Mouse (Mus musculus): ENCODE data around the gene Med4. TPM values are rescaled to one million over a fixed set of nuclear protein-coding genes. Genes with fewer than 3 reads are reported as not detected.

Med4 gene
- polyA plus RNA-seq, 1 experiment from 2014 or later, result 81.9 TPM

GRCm38 (mm10) chr14:73548051-73548450, 38.2 kb downstream of the Med4 start, which contains the start of gene Nudt15:
Gene Nudt15, minus strand, starts transcription at chr14:73548242.
- no peaks in the 10 kb centered on the region for H3K9me3 ChIP-seq
- ATAC-seq (ENCODE audit: low read depth), result no peak
- 87% methylated on average over 3 of the region's 3 CpGs for WGBS
- H3K27ac ChIP-seq (replicated peaks), result no peak within 1 kb of the TSS
- H3K36me3 ChIP-seq, result no peaks in the 10 kb centered on the region
- H3K9ac ChIP-seq, result no peak within 1 kb of the TSS
- no peaks in the 10 kb centered on the region for H3K27me3 ChIP-seq
- H3K4me1 ChIP-seq (replicated peaks), result peaks cover 5% of the 10 kb centered on the region; the same call in 1 of the 2 replicates
- no peak within 1 kb of the TSS for H3K4me2 ChIP-seq
- no peak within 1 kb of the TSS for H3K4me3 ChIP-seq

GRCm38 (mm10) chr14:73550291-73550690, 40.5 kb downstream of the Med4 start:
- no peak for ATAC-seq (ENCODE audit: low read depth)
- Histone ChIP-seq H3K4me2 (no peak overlapping the region), H3K27ac (replicated peaks) (no peak overlapping the region), H3K36me3 (0 out of 2 replicates have a peak, but pooled peaks cover 4% of the 10 kb centered on the region), H3K9ac (no peak overlapping the region), H3K9me3 (no peaks in the 10 kb centered on the region), H3K27me3 (no peaks in the 10 kb centered on the region), H3K4me3 (no peak overlapping the region), H3K4me1 (replicated peaks) (peaks cover 20% of the 10 kb centered on the region)
- 55% methylated on average over 3 of the region's 3 CpGs for WGBS

DNA sequence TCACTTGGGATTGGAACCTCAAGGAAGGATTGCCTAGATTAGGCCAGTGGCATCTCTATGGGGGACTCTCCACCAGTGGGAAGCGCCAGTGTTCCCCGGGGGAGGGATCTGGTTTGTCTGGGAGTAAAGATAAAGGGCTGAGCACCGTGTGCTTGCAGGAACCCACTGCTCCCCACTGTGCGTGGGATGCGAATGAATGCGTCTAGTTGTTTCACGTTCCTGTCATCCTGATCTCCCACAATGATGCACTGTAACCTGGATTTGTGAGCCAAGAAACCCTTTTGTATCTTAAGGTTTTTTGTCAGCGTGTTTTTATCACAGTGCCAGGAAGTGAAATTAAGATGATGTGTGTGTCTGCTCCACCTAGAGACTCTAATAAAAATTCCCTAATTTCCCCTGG, 40.9 kb downstream of the Med4 start:
- peaks cover 20% of the 10 kb centered on the region for H3K4me1 ChIP-seq (replicated peaks)
- no peak for ATAC-seq (ENCODE audit: low read depth)
- H3K9me3 ChIP-seq, result no peaks in the 10 kb centered on the region
- no peaks in the 10 kb centered on the region for H3K27me3 ChIP-seq
- H3K9ac ChIP-seq, result no peak overlapping the region
- peaks cover 8% of the 10 kb centered on the region; the same call in 1 of the 2 replicates for H3K36me3 ChIP-seq
- no peak overlapping the region for H3K4me2 ChIP-seq
- H3K27ac ChIP-seq (replicated peaks), result no peak overlapping the region
- no peak overlapping the region for H3K4me3 ChIP-seq
- WGBS, result 36% methylated on average over 8 of the region's 8 CpGs

GRCm38 (mm10) chr14:73551164-73551563, 41.3 kb downstream of the Med4 start:
- H3K9me3 ChIP-seq, result no peaks in the 10 kb centered on the region
- H3K9ac ChIP-seq, result no peak overlapping the region
- peaks cover 20% of the 10 kb centered on the region for H3K4me1 ChIP-seq (replicated peaks)
- peaks cover 12% of the 10 kb centered on the region for H3K36me3 ChIP-seq
- ATAC-seq (ENCODE audit: low read depth), result no peak
- H3K27ac ChIP-seq (replicated peaks), result no peak overlapping the region
- no peaks in the 10 kb centered on the region for H3K27me3 ChIP-seq
- no peak overlapping the region for H3K4me3 ChIP-seq
- H3K4me2 ChIP-seq, result no peak overlapping the region
- WGBS, result 82% methylated on average over 6 of the region's 6 CpGs

DNA sequence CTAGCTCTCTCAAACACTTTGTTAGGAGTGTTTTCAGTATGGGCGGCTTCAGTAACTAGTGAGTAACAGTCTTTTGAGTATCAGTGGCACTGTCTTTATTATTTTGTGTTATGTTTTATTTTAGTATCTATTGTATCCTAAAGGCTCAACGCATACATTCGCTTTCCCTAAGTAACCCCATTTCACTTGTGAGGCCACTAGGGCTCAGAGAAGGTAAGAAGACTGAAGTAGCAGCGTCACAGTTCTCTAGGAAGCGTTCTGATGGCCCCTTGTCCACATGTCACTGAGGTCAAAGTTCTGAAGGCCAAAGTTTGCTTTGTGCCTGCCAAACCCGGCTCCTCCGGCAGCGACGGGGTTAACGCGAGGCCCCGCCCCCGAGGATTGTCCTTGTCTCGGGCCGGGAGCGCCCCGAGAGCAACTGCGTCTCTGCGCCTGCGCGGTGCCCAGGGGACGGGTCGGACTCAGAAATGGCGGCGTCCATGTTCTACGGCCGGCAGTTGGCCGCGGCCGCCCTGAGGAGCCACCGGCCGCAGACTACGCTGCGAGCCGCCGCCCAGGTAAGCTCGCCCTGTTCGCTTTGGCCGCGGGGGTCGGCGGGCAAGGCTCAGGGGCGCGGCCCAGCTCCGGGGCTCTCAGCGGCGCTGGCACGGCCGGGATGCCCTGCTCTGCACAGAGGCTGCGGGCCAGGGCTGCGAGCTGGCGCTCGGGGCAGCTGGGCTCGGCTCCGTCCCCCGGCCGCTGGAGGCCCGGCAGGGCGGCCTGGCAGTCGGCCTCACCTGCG, 42.7 kb downstream of the Med4 start:
- Histone ChIP-seq H3K4me2 (peak overlapping the region; percentile 85), H3K36me3 (peaks cover 21% of the 10 kb centered on the region), H3K27me3 (no peaks in the 10 kb centered on the region), H3K4me1 (replicated peaks) (peaks cover 20% of the 10 kb centered on the region), H3K9ac (peak overlapping the region; percentile 93), H3K27ac (replicated peaks) (peak overlapping the region; percentile 81), H3K4me3 (peak overlapping the region; percentile 98), H3K9me3 (no peaks in the 10 kb centered on the region)
- peak; percentile 94 for ATAC-seq (ENCODE audit: low read depth)
- 3% methylated on average over 61 of the region's 61 CpGs for WGBS

DNA sequence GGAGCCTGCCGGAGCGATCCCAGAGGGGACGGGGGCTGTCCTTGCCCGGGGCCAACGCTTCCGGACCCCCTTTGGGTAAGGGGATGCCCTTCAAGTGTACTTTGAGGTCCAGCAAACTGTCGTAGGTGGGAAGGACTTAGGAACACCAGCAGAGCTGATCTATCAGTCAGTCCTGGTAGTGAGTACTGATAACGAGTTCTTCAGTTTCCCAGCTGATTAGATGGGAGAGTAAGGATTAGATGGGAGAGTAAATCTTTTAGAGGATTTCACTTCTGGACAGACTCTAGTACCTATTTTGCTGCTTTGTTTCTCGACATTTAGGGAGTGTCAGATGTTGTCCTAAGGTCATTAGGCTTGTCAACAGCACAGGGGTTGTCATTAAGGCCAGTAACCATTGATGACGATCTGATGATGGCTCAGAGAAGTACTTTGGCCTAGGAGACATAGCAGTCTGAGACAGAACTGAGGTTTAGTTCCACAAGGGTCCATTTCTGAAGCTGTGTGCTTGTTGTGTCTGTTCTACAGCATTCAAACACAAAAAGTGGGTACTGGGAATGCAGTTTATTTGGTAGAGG, 43.4 kb downstream of the Med4 start:
- peak overlapping the region; percentile 81 for H3K27ac ChIP-seq (replicated peaks)
- H3K4me3 ChIP-seq, result peak overlapping the region; percentile 98
- H3K9me3 ChIP-seq, result no peaks in the 10 kb centered on the region
- H3K4me1 ChIP-seq (replicated peaks), result peaks cover 20% of the 10 kb centered on the region
- peak overlapping the region; percentile 85 for H3K4me2 ChIP-seq
- peak; percentile 73 for ATAC-seq (ENCODE audit: low read depth)
- WGBS, result 0% methylated on average over 10 of the region's 10 CpGs
- H3K36me3 ChIP-seq, result peaks cover 21% of the 10 kb centered on the region
- peak overlapping the region; percentile 93 for H3K9ac ChIP-seq
- no peaks in the 10 kb centered on the region for H3K27me3 ChIP-seq

Other genes starting within 250 kb of the Med4 start
- gene Rb1, start 184.2 kb upstream of the Med4 start, polyA plus RNA-seq (2015; fragmentation: Nextera tagmentation; extraction: Ambion mirVana), result 22.7 and 25.4 TPM in 2 replicates
- 781 and 803 TPM in 2 replicates for gene Itm2b, start 124.7 kb upstream of the Med4 start, polyA plus RNA-seq (2015; fragmentation: Nextera tagmentation; extraction: Ambion mirVana)
- 118 and 126 TPM in 2 replicates for gene Sucla2, start 15.3 kb downstream of the Med4 start, polyA plus RNA-seq (2015; fragmentation: Nextera tagmentation; extraction: Ambion mirVana)
- gene Nudt15, start 38.2 kb downstream of the Med4 start, polyA plus RNA-seq (2015; fragmentation: Nextera tagmentation; extraction: Ambion mirVana), result 9.5 and 9.7 TPM in 2 replicates
- gene Gm21750, start 151.2 kb downstream of the Med4 start, polyA plus RNA-seq (2015; fragmentation: Nextera tagmentation; extraction: Ambion mirVana), result not detected in 2 replicates

Data from neural tube, embryonic 13.5 days (tissue).